Mouse (Mus musculus) testis, adult 2 months (tissue): Measurements from ENCODE around the gene Fancg.

Experiments used
- CTCF ChIP-seq: fragments of 200-500 bp; IDR thresholded peaks from 2 replicates; pipeline ENCODE4 v1.5.1; 2012; ENCODE audit warnings: low read depth, mild to moderate bottlenecking, inconsistent platforms, low read length, moderate library complexity; ENCODE audit not compliant: control insufficient read depth, insufficient read depth, insufficient replicate concordance
- POLR2A ChIP-seq: fragments of 200-500 bp; IDR thresholded peaks from 2 replicates; pipeline ENCODE4 v1.6.1; 2012; ENCODE audit warnings: low read depth, mild to moderate bottlenecking, inconsistent platforms, low read length, moderate library complexity; ENCODE audit not compliant: control insufficient read depth

DNA sequence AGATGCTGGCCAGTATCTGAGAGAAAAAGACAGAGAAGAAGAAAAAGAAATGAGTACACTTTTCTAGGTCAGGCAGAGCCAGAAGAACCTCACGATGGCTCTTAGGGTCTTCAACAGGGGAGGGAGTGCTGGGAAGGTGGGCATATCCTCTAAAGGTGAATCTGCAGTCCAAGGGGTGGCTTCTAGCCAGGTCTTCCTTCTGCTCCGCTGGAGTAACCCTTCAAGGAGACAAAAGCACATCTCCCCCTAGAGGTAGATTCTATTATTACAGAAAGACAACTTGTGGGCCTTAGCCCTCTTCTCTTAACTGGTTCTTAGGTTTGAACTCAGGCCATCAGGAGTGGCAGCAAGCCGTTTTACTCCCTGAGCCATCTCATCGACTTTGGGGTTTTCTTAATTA, 42.3 kb upstream of the Fancg start:
- peak; percentile 19; the same call in 1 of the 2 replicates for TF ChIP-seq CTCF
- no peak for TF ChIP-seq POLR2A
